Mouse (Mus musculus) liver, embryonic 16.5 days (tissue): ENCODE measurements around the gene Chrm4. TPM values are rescaled to one million over a fixed set of nuclear protein-coding genes. Genes with fewer than 3 reads are reported as not detected.
A peak's percentile ranks its signal among the peaks of the same experiment; 100 is the strongest.

Source experiments
- ATAC-seq: fragments of 200-750 bp; cut with Nextera tagmentation; 2 replicates; pipeline ENCODE4 v1.8.0; 2017; ENCODE audit warnings: low read depth, mild to moderate bottlenecking, moderate number of reproducible peaks, moderate library complexity
- H3K27ac ChIP-seq: fragments of 300-500 bp; sonication (generic); 2 replicates; pipeline ENCODE4 v1.5.1; 2014; ENCODE audit warnings: mild to moderate bottlenecking, low read length
- H3K27me3 ChIP-seq: fragments of 300-500 bp; sonication (generic); 2 replicates; pipeline ENCODE4 v1.6.1; 2014; ENCODE audit warnings: low read depth, low read length, mixed read lengths; ENCODE audit not compliant: control insufficient read depth, insufficient read depth
- H3K36me3 ChIP-seq: fragments of 300-500 bp; sonication (generic); 2 replicates; pipeline ENCODE4 v1.6.1; 2014; ENCODE audit warnings: mild to moderate bottlenecking; ENCODE audit not compliant: control insufficient read depth, insufficient read depth
- H3K4me1 ChIP-seq: fragments of 300-500 bp; sonication (generic); 2 replicates; pipeline ENCODE4 v1.6.1; 2014; ENCODE audit warnings: low read depth, low read length, mixed read lengths; ENCODE audit not compliant: control insufficient read depth
- H3K4me2 ChIP-seq: fragments of 300-500 bp; sonication (generic); 2 replicates; pipeline ENCODE4 v1.6.1; 2014; ENCODE audit warnings: low read depth, low read length, mixed read lengths
- H3K4me3 ChIP-seq: fragments of 300-500 bp; sonication (generic); 2 replicates; pipeline ENCODE4 v1.5.1; 2014; ENCODE audit warnings: low read depth, mild to moderate bottlenecking, low read length
- H3K9ac ChIP-seq: fragments of 300-500 bp; sonication (generic); 2 replicates; pipeline ENCODE4 v1.6.1; 2014; ENCODE audit warnings: low read depth, low read length
- H3K9me3 ChIP-seq: fragments of 300-500 bp; sonication (generic); replicated peaks from 2 replicates; pipeline ENCODE4 v1.6.1; 2016; ENCODE audit warnings: low read length; ENCODE audit not compliant: control insufficient read depth
- WGBS: fragments of 180-500 bp; shearing (Covaris S2); extraction: QIAGEN DNeasy Blood & Tissue Kit; methylation state at CpG from one replicate; pipeline ENCODE4 v1.1.7; 2014; ENCODE audit not compliant: insufficient replicate concordance; 5-methylcytosine and 5-hydroxymethylcytosine counted together
- polyA plus RNA-seq: library from polyadenylated mRNA; unstranded; fragments of >200 nt; fragmentation: Nextera tagmentation; extraction: Ambion mirVana; gene quantifications from 2 replicates; pipeline ENCODE4 v1.2.1, GENCODE M21; 2015

Gene Chrm4
- polyA plus RNA-seq, 1 experiment from 2014 or later = 0.06 TPM

- Histone ChIP-seq H3K4me3 (no peak overlapping the region), H3K36me3 (peaks cover 42% of the 10 kb centered on the region), H3K9me3 (no peaks in the 10 kb centered on the region), H3K4me1 (peaks cover 27% of the 10 kb centered on the region), H3K27ac (no peak overlapping the region), H3K4me2 (no peak overlapping the region), H3K9ac (no peak overlapping the region), H3K27me3 (peaks cover 18% of the 10 kb centered on the region)
- WGBS = 40% methylated on average over 8 of the region's 8 CpGs
- no peak for ATAC-seq
Observed at GRCm38 (mm10) chr2:91934016-91934415, 7.0 kb downstream of the Chrm4 start.

- peaks cover 49% of the 10 kb centered on the region for H3K36me3 ChIP-seq
- no peak overlapping the region for H3K4me3 ChIP-seq
- H3K27me3 ChIP-seq = peaks cover 18% of the 10 kb centered on the region
- H3K9ac ChIP-seq = no peak overlapping the region
- H3K9me3 ChIP-seq = no peaks in the 10 kb centered on the region
- 70% methylated on average over 9 of the region's 9 CpGs for WGBS
- ATAC-seq = no peak
- no peak overlapping the region for H3K27ac ChIP-seq
- H3K4me2 ChIP-seq = no peak overlapping the region
- peaks cover 27% of the 10 kb centered on the region for H3K4me1 ChIP-seq
Observed at GRCm38 (mm10) chr2:91934826-91935525, 7.9 kb downstream of the Chrm4 start.

- ATAC-seq = no peak
- 82% methylated on average over 7 of the region's 7 CpGs for WGBS
Observed at GRCm38 (mm10) chr2:91936154-91936553, 9.1 kb downstream of the Chrm4 start.

GRCm38 (mm10) chr2:91939303-91939935 lies 12.4 kb downstream of the Chrm4 start:
- 79% methylated on average over 15 of the region's 15 CpGs for WGBS
- ATAC-seq = no peak
- Histone ChIP-seq H3K27me3 (no peaks in the 10 kb centered on the region), H3K4me3 (no peak overlapping the region), H3K9ac (no peak overlapping the region), H3K4me1 (peaks cover 2% of the 10 kb centered on the region), H3K27ac (no peak overlapping the region), H3K9me3 (no peaks in the 10 kb centered on the region), H3K36me3 (peaks cover 56% of the 10 kb centered on the region), H3K4me2 (no peak overlapping the region)

More at GRCm38 (mm10) chr2:91936154-91936553, 9.1 kb downstream of the Chrm4 start:
- H3K27ac ChIP-seq = no peak overlapping the region
- H3K4me1 ChIP-seq = peaks cover 21% of the 10 kb centered on the region
- H3K9me3 ChIP-seq = no peaks in the 10 kb centered on the region
- peaks cover 56% of the 10 kb centered on the region for H3K36me3 ChIP-seq
- no peak overlapping the region for H3K4me3 ChIP-seq
- H3K9ac ChIP-seq = no peak overlapping the region
- no peak overlapping the region for H3K4me2 ChIP-seq
- H3K27me3 ChIP-seq = peaks cover 9% of the 10 kb centered on the region

GRCm38 (mm10) chr2:91942356-91942755 lies 15.3 kb downstream of the Chrm4 start:
- H3K9me3 ChIP-seq = no peaks in the 10 kb centered on the region
- H3K9ac ChIP-seq = no peak overlapping the region
- H3K4me1 ChIP-seq = peaks cover 27% of the 10 kb centered on the region
- peaks cover 39% of the 10 kb centered on the region for H3K36me3 ChIP-seq
- H3K4me2 ChIP-seq = no peak overlapping the region
- no peak for ATAC-seq
- H3K27me3 ChIP-seq = no peaks in the 10 kb centered on the region
- H3K4me3 ChIP-seq = no peak overlapping the region
- H3K27ac ChIP-seq = no peak overlapping the region
- 81% methylated on average over 6 of the region's 6 CpGs for WGBS

- H3K4me3 ChIP-seq = no peak overlapping the region
- H3K9me3 ChIP-seq = no peaks in the 10 kb centered on the region
- H3K27ac ChIP-seq = 0 out of 2 replicates have a peak overlapping the region, but pooled peaks have one; percentile 8
- H3K9ac ChIP-seq = no peak overlapping the region
- H3K36me3 ChIP-seq = peaks cover 27% of the 10 kb centered on the region
- peaks cover 47% of the 10 kb centered on the region for H3K4me1 ChIP-seq
- no peaks in the 10 kb centered on the region for H3K27me3 ChIP-seq
- H3K4me2 ChIP-seq = no peak overlapping the region
- WGBS = 35% methylated on average over 13 of the region's 13 CpGs
- peak; percentile 19; the same call in 1 of the 2 replicates for ATAC-seq
Observed at GRCm38 (mm10) chr2:91944170-91944950, 17.3 kb downstream of the Chrm4 start.

- WGBS = 89% methylated on average over 18 of the region's 18 CpGs
- ATAC-seq = no peak
- peak within 1 kb of the TSS; percentile 68; the same call in 1 of the 2 replicates for H3K4me2 ChIP-seq
- no peak within 1 kb of the TSS for H3K9ac ChIP-seq
- H3K36me3 ChIP-seq = peaks cover 21% of the 10 kb centered on the region
- no peaks in the 10 kb centered on the region for H3K9me3 ChIP-seq
- H3K4me1 ChIP-seq = peaks cover 58% of the 10 kb centered on the region
- H3K27me3 ChIP-seq = no peaks in the 10 kb centered on the region
- H3K4me3 ChIP-seq = no peak within 1 kb of the TSS
- peak within 1 kb of the TSS; percentile 18; the same call in 1 of the 2 replicates for H3K27ac ChIP-seq
Observed at GRCm38 (mm10) chr2:91945483-91945882, 18.4 kb downstream of the Chrm4 start, which contains the start of gene Gm9821. Gm9821 (plus strand) TSS chr2:91945703.

GRCm38 (mm10) chr2:91946836-91947235 lies 19.8 kb downstream of the Chrm4 start:
- Histone ChIP-seq H3K4me1 (peaks cover 69% of the 10 kb centered on the region), H3K4me2 (peak overlapping the region; percentile 68), H3K9ac (peak overlapping the region; percentile 51), H3K9me3 (no peaks in the 10 kb centered on the region), H3K36me3 (peaks cover 15% of the 10 kb centered on the region), H3K4me3 (peak overlapping the region; percentile 46), H3K27me3 (no peaks in the 10 kb centered on the region), H3K27ac (peak overlapping the region; percentile 18; the same call in 1 of the 2 replicates)
- 15% methylated on average over 6 of the region's 6 CpGs for WGBS
- 0 out of 2 replicates have a peak, but pooled peaks have one; percentile 4 for ATAC-seq
